Mouse (Mus musculus): ENCODE results near the gene Cyp4f39. TPM values are rescaled to one million over a fixed set of nuclear protein-coding genes. Genes with fewer than 3 reads are reported as not detected.
A peak's percentile ranks its signal among the peaks of the same experiment; 100 is the strongest.
"Not testable (repeated sequence)": the region's sequence is repeated elsewhere in the genome, so short reads cannot be mapped to it uniquely, and the experiment has no call there.

Cyp4f39 gene
- total RNA-seq, 2 experiments from 2014 or later, result 0.36 to 0.45 TPM

DNA sequence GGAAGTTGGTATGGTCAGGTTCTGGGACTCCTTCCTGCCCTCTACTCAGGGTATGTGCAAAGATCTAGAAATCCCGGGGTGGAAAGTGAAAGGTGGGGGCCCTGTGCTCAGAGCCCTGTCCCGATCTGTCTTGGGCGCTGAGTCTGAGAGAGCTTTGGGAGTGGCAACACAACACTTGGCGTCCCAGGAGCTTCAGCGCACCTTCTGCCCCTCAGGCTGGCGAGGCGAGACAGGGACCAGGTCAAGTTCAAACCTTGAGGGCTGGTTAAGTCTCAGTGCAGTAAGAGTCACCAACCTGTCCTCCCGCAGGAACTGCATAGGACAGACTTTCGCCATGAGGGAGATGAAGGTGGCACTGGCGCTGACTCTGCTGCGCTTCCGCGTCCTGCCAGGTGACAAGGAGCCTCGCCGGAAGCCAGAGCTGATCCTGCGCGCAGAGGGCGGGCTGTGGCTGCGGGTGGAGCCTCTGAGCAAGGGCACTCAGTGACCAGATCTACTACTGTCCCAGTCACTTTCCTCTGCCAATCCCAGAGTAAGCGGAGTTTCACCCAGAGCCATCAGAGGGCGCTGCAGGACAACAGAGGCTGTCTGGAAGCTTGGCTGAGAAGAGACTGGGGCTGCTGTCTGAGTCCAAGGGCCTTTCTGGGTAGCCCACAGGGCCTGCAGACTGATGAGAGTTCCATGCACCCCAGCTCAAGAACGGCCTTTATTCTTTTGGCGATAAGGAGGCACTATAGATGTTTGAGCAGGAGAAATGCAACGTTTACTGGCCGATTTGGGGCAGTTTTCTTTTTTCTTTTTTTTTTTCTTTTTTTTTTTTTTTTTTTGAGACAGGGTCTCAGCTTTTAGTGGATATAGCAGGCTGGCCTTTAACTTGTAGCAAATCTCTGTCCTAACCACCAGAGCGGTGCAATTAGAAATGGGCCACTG is 76.2 kb downstream of the Cyp4f39 start:
- peak; percentile 94 for DNase-seq

DNA sequence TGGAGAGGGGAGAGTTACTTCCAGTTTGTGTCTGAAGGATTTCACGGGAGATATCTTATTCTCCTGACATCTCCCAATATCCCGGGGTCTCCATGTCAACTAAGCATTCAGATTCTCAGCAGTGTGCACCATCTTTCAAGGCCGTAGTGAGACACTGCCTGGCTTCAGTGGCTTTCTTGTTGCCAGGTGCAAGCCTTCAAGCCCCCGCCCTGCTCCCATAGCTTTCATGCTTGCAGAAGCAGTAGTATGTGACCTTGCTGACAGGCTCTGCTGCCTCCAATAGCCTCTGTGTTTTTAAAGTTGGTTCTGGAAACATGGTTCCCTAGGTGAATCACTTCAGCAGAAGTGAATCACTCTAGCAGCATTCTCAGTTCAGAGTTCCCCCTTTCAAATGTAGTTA is 79.8 kb downstream of the Cyp4f39 start:
- not testable (repeated sequence) for DNase-seq

DNA sequence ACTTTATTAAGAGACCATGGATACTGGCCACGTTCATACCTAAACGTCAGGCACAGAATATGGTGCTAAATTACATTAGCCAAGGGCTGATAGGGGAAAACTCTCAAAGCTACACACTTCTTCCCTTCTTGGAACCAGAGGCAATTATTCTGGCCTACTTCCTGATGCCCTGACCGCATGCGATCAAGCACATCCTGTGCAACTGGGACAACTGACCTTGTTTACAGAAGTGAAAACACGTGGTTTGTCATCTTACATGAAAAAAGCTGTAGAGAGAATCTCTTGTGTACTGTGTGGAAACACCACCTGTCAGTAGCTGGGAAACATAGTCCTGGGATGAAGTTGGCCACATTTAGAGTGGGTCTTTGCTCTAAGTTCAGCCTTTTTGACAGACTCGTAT is 81.5 kb downstream of the Cyp4f39 start:
- no peak for DNase-seq

DNA sequence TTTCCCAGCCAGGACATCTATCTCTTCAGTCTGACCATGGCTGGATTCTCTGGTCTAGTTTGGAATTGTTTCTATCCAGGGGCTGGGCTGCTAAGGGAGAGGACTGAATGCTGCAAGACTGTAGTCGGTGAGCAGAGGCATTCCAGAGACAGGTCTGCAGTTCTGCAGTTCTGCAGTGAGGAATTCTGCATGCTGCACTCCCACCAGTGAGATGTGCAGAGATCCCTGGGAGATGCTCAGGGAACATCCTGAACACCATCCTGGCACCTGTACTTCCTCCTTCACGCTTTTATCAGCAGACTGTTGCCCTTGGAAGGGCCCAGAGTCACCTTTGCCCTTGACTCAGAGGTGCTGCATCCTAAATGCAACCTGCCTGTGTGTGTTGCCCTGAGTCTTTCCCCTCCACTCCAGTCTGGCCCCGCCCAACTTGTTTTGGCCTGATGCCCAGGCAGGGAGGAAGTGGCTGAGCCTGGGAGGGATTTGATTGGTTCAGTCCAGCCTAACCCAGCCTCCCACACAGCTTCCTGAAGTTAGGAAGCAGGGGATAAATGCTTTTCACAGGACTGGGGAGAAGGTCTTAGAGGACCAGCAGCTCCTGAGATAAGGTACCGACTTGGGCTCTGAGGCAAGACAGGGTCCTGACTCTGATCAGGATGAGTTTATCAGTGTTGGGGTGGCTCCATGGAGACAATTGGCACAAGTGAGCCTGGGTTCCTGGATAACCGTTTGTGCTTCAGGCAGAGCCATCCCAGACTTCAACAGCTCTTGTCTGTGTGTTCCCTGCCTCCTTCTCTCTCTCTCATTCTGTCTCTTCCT is 83.7 kb downstream of the Cyp4f39 start, which contains the start of gene Cyp4f16:
Gene Cyp4f16, plus strand, starts transcription at position 508 of the 816 bp plus-strand sequence.
- peak; percentile 94 for DNase-seq

DNA sequence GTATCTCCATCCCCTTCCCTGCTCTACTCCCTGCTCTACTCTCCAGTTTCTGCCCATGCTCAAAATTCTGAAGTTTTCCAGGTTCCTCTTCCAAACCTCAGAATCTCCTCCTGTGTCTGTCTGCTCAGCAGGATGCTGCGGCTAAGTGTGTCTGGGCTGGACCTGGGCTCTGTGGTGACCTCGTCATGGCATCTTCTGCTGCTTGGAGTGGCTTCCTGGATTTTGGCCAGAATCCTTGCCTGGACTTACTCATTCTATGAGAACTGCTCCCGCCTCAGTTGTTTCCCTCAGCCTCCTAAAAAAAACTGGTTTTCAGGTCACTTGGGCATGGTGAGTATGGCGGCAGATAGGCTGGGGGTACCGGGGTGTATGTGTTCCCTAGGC is 84.3 kb downstream of the Cyp4f39 start:
- DNase-seq, result peak; percentile 43

Other genes starting within 250 kb of the Cyp4f39 start
- gene Brd4, start 168.0 kb upstream of the Cyp4f39 start, total RNA-seq (2021), result 10 to 100 TPM; 80.6 to 98.0 TPM
- gene Akap8, start 131.5 kb upstream of the Cyp4f39 start, total RNA-seq (2021), result 10 to 100 TPM; 70.8 to 94.5 TPM
- gene Akap8l, start 102.1 kb upstream of the Cyp4f39 start, total RNA-seq (2021), result 100 to 1,000 TPM in 1 of 2 experiments, 10 to 100 TPM in 1; 61.0 to 112 TPM
- 10 to 100 TPM; 38.3 to 44.9 TPM for gene Wiz, start 63.3 kb upstream of the Cyp4f39 start, total RNA-seq (2021)
- 1 to 10 TPM; 4.5 to 4.9 TPM for gene Rasal3, start 49.1 kb upstream of the Cyp4f39 start, total RNA-seq (2021)
- 10 to 100 TPM; 13.5 to 36.1 TPM for gene Pglyrp2, start 28.6 kb upstream of the Cyp4f39 start, total RNA-seq (2021)
- gene Cyp4f17, start 53.3 kb downstream of the Cyp4f39 start, total RNA-seq (2021), result 10 to 100 TPM in 1 of 2 experiments, 1 to 10 TPM in 1; 7.2 to 10.6 TPM
- gene Cyp4f16, start 83.8 kb downstream of the Cyp4f39 start, total RNA-seq (2021), result 10 to 100 TPM; 10.9 to 15.4 TPM
- not detected for gene Cyp4f37, start 168.6 kb downstream of the Cyp4f39 start, total RNA-seq (2021)
- gene Cyp4f40, start 206.2 kb downstream of the Cyp4f39 start, total RNA-seq (2021), result not detected
- 10 to 100 TPM in 1 of 2 experiments, 1 to 10 TPM in 1; 8.3 to 16.2 TPM for gene Cyp4f15, start 232.9 kb downstream of the Cyp4f39 start, total RNA-seq (2021)